Comparison of ENCODE assay signal across 8 mouse cellular contexts in the genomic region with DNA sequence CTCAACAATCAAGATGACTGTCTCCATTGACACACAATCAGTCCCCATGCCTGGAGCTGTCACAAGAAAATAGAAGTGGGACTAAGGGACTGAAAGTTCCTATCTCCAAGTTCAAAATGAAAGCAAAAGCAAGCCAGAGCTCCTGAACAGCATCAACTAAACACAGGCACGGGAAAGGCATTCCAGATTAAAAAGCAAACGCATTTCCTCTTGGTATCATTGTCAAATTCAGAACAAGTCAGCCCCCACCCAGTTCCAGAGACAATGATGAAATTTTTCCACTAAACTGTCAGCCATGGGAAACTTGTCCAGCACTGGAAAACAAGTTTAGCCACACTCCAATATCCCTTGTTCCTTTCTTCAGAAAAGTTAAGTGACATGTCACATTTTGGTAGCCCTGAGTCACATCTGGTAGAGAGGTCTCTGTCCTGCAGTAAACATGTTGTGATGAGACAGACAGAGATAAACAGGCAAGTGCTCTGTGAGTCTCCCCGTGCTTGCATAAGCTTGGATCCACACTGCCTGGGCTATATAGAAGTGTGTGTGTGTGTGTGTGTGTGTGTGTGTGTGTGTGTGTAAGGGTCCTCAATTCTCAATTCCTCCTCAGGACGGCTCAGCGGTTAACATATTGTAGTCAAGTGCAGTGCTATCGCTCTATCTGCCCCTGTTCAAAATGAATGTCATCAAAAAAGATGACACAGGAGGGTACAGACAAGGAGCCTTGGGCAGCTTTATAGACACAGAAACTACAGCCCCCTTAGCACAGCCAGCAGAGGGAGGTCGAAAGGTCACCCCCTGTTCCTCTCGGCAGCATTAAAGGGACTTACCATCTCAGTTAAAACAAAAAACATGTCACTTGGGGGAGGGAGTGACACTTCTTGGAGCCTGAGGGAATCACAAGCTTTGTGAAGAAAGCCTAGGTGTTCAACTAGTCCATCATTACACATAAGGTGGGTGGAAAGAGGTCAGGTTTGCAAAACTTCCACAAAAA. TPM values are rescaled to one million over a fixed set of nuclear protein-coding genes. Genes with fewer than 3 reads are reported as not detected.
DNase-seq lines count a peak whose midpoint lies in the region; ATAC-seq and TF ChIP-seq lines count a peak whose summit lies in the region.

No protein-coding gene starts in this region.

- peak overlapping the region; percentile 87 for H3K4me2 ChIP-seq in neural tube, embryonic 15.5 days

- no peak for ATAC-seq in neural tube, embryonic 15.5 days (ENCODE audit: low FRiP score)

- no peaks in the 10 kb centered on the region for H3K36me3 ChIP-seq in liver, adult 2 months (ENCODE audit: control insufficient read depth, insufficient read depth, low read length)
- no peaks in the 10 kb centered on the region for H3K36me3 ChIP-seq in neural tube, embryonic 15.5 days

- TF ChIP-seq CTCF in cerebellum, adult 2 months (IDR thresholded peaks at IDR 0.05; ENCODE audit: borderline replicate concordance, insufficient read depth, low read depth, low read length) = no peak
- TF ChIP-seq CTCF in liver, adult 2 months (IDR thresholded peaks at IDR 0.05; ENCODE audit: low read depth, low read length) = no peak

- 7% methylated on average over 8 of the region's 8 CpGs for WGBS in cerebellum, adult 2 months
- 54% methylated on average over 8 of the region's 8 CpGs for WGBS in liver, adult 2 months
- 50% methylated on average over 8 of the region's 8 CpGs for WGBS in neural tube, embryonic 15.5 days

- H3K9me3 ChIP-seq in neural tube, embryonic 15.5 days (replicated peaks) = no peaks in the 10 kb centered on the region

- peaks cover 25% of the 10 kb centered on the region for H3K4me1 ChIP-seq in cerebellum, adult 2 months (ENCODE audit: control insufficient read depth, insufficient read depth, low read length)
- H3K4me1 ChIP-seq in liver, adult 2 months (ENCODE audit: control insufficient read depth, insufficient read depth, low read length) = peaks cover 4% of the 10 kb centered on the region
- peaks cover 73% of the 10 kb centered on the region for H3K4me1 ChIP-seq in neural tube, embryonic 15.5 days

- H3K27ac ChIP-seq in cerebellum, adult 2 months (ENCODE audit: insufficient read depth, low read length) = peak overlapping the region; percentile 87
- peak overlapping the region; percentile 92 for H3K27ac ChIP-seq in liver, adult 2 months (replicated peaks; ENCODE audit: insufficient read depth, low read depth, low read length)
- no peak overlapping the region; the same call in 1 of the 2 replicates for H3K27ac ChIP-seq in neural tube, embryonic 15.5 days (replicated peaks)

- no peak for TF ChIP-seq POLR2A in cerebellum, adult 2 months (IDR thresholded peaks at IDR 0.05; ENCODE audit: borderline replicate concordance, insufficient read depth, low read length)
- no peak for TF ChIP-seq POLR2A in liver, adult 2 months (IDR thresholded peaks at IDR 0.05; ENCODE audit: extremely low read depth, insufficient read depth, low read length)

- H3K9ac ChIP-seq in liver, adult 2 months (ENCODE audit: low read depth, low read length) = peak overlapping the region; percentile 69
- H3K9ac ChIP-seq in neural tube, embryonic 15.5 days (replicated peaks) = peak overlapping the region; percentile 81; the same call in 1 of the 2 replicates

- DNase-seq in cerebellum, adult 2 months = peak; percentile 26 to 38
- no peak for DNase-seq in cerebellum, adult 11 months
- peak; percentile 49 for DNase-seq in adipocyte (ENCODE audit: low spot score)
- DNase-seq in heart, adult 9 months (ENCODE audit: low spot score in 2 of 2) = peak; percentile 73 to 82
- peak; percentile 27 for DNase-seq in liver, adult 2 months (ENCODE audit: extremely low read depth, low read depth, low spot score)
- DNase-seq in left cerebral cortex, adult 8-10 months (ENCODE audit: low spot score in 2 of 2) = no peak
- no peak for DNase-seq in adrenal gland, postnatal 14 days

- H3K79me2 ChIP-seq in liver, adult 2 months (ENCODE audit: control insufficient read depth, insufficient read depth, low read length) = no peaks in the 10 kb centered on the region

- no peaks in the 10 kb centered on the region for H3K27me3 ChIP-seq in cerebellum, adult 2 months (ENCODE audit: control insufficient read depth, insufficient read depth, low read length)
- H3K27me3 ChIP-seq in liver, adult 2 months (ENCODE audit: control insufficient read depth, insufficient read depth, low read length) = peaks cover 4% of the 10 kb centered on the region
- H3K27me3 ChIP-seq in neural tube, embryonic 15.5 days (replicated peaks) = no peaks in the 10 kb centered on the region

- peak overlapping the region; percentile 66 for H3K4me3 ChIP-seq in cerebellum, adult 2 months (replicated peaks; ENCODE audit: insufficient read depth, low read depth, low read length)
- peak overlapping the region; percentile 40 for H3K4me3 ChIP-seq in liver, adult 2 months (ENCODE audit: insufficient read depth, low read depth, low read length)
- peak overlapping the region; percentile 64 for H3K4me3 ChIP-seq in neural tube, embryonic 15.5 days (replicated peaks)

RNA-seq across cellular contexts. Expression of gene Tmcc2, which starts 2.0 kb away (rescaled TPM):
- polyA plus RNA-seq in cerebellum, adult 2 months (2012; rRNA removed) = 150 and 157 TPM in 2 replicates
- total RNA-seq in liver, adult 2 months (2014; rRNA removed) = 1.6 and 1.9 TPM in 2 replicates
- 2.2 and 2.5 TPM in 2 replicates for polyA plus RNA-seq in liver, adult 2 months (2012; rRNA removed)
- 28.5 and 33.2 TPM in 2 replicates for polyA plus RNA-seq in neural tube, embryonic 15.5 days (2015; fragmentation: Nextera tagmentation; extraction: Ambion mirVana)
- total RNA-seq in left cerebral cortex, adult 8-10 months (2022) = 100 to 1,000 TPM; 182 to 205 (median 192) TPM
- 12.1 and 26.9 TPM in 2 replicates for total RNA-seq in adrenal gland, postnatal 14 days (2021)

RNA-seq across cellular contexts. Expression of gene Dstyk, which starts 28.2 kb away (rescaled TPM):
- 32.6 and 36.5 TPM in 2 replicates for polyA plus RNA-seq in cerebellum, adult 2 months (2012; rRNA removed)
- total RNA-seq in liver, adult 2 months (2014; rRNA removed) = 8.9 and 10.1 TPM in 2 replicates
- polyA plus RNA-seq in liver, adult 2 months (2012; rRNA removed) = 3.6 and 4.1 TPM in 2 replicates
- 8.4 and 9.2 TPM in 2 replicates for polyA plus RNA-seq in neural tube, embryonic 15.5 days (2015; fragmentation: Nextera tagmentation; extraction: Ambion mirVana)
- 10 to 100 TPM; 40.9 to 51.7 (median 42.4) TPM for total RNA-seq in left cerebral cortex, adult 8-10 months (2022)
- total RNA-seq in adrenal gland, postnatal 14 days (2021) = 20.1 and 23.2 TPM in 2 replicates

Comparison
In these comparisons a context has a peak if more than half of its experiments do, and no peak if none do; other contexts are left out.
1. DNase-seq: peak in cerebellum, adult 2 months (2 of 2), adipocyte (single experiment), heart, adult 9 months (2 of 2) and liver, adult 2 months (single experiment); none in cerebellum, adult 11 months (single experiment), left cerebral cortex, adult 8-10 months (0 of 2) and adrenal gland, postnatal 14 days (single experiment).
2. Peak in every context shown above with its lines, with median percentiles within 50 percentile points of each other: H3K4me3 ChIP-seq.